Mouse (Mus musculus) liver, adult 2 months (tissue): ENCODE measurements at regions not wholly inside any gene's neighbourhood (a gene's known extent, or its start where the extent isn't known, plus 50 kb on each side); places are given as distances from the start of the nearest gene placed in this dataset.

Source experiments
- DNase-seq: peaks from one replicate; pipeline ENCODE4 v3.0.0-alpha.2; 2011; ENCODE audit warnings: low read depth, low spot score; ENCODE audit errors: extremely low read depth
- H3K27ac ChIP-seq: fragments of 200-500 bp; replicated peaks from 2 replicates; pipeline ENCODE4 v1.5.1; 2012; ENCODE audit warnings: low read depth, mild to moderate bottlenecking, control low read depth, inconsistent platforms, low read length; ENCODE audit not compliant: insufficient read depth
- H3K27me3 ChIP-seq: fragments of 200-500 bp; 2 replicates; pipeline ENCODE4 v1.6.1; 2012; ENCODE audit warnings: mild to moderate bottlenecking, moderate library complexity, low read length, inconsistent platforms; ENCODE audit not compliant: control insufficient read depth, insufficient read depth
- H3K36me3 ChIP-seq: fragments of 200-500 bp; 2 replicates; pipeline ENCODE4 v1.6.1; 2012; ENCODE audit warnings: low read length, inconsistent platforms; ENCODE audit not compliant: control insufficient read depth, insufficient read depth
- H3K4me1 ChIP-seq: fragments of 200-500 bp; 2 replicates; pipeline ENCODE4 v1.6.1; 2011; ENCODE audit warnings: low read length; ENCODE audit not compliant: control insufficient read depth, insufficient read depth
- H3K4me3 ChIP-seq: fragments of 200-500 bp; 2 replicates; pipeline ENCODE4 v1.5.1; 2011; ENCODE audit warnings: low read depth, mild to moderate bottlenecking, control low read depth, low read length, moderate library complexity; ENCODE audit not compliant: insufficient read depth
- H3K79me2 ChIP-seq: fragments of 200-500 bp; 2 replicates; pipeline ENCODE4 v1.6.1; 2012; ENCODE audit warnings: inconsistent platforms, mild to moderate bottlenecking, low read length, moderate library complexity; ENCODE audit not compliant: control insufficient read depth, insufficient read depth
- H3K9ac ChIP-seq: fragments of 200-500 bp; 2 replicates; pipeline ENCODE4 v1.6.1; 2012; ENCODE audit warnings: low read depth, mild to moderate bottlenecking, control low read depth, inconsistent platforms, low read length
- CTCF ChIP-seq: fragments of 200-500 bp; IDR thresholded peaks from 2 replicates; pipeline ENCODE4 v1.5.1; 2011; ENCODE audit warnings: low read depth, low read length, control low read depth
- POLR2A ChIP-seq: fragments of 200-500 bp; IDR thresholded peaks from 2 replicates; pipeline ENCODE4 v1.6.1; 2011; ENCODE audit warnings: low read length, control low read depth; ENCODE audit not compliant: insufficient read depth; ENCODE audit errors: extremely low read depth
- WGBS: fragments of 180-500 bp; shearing (Covaris S2); methylation state at CpG from one replicate; pipeline ENCODE4 v1.1.7; 2018; 5-methylcytosine and 5-hydroxymethylcytosine counted together

DNA sequence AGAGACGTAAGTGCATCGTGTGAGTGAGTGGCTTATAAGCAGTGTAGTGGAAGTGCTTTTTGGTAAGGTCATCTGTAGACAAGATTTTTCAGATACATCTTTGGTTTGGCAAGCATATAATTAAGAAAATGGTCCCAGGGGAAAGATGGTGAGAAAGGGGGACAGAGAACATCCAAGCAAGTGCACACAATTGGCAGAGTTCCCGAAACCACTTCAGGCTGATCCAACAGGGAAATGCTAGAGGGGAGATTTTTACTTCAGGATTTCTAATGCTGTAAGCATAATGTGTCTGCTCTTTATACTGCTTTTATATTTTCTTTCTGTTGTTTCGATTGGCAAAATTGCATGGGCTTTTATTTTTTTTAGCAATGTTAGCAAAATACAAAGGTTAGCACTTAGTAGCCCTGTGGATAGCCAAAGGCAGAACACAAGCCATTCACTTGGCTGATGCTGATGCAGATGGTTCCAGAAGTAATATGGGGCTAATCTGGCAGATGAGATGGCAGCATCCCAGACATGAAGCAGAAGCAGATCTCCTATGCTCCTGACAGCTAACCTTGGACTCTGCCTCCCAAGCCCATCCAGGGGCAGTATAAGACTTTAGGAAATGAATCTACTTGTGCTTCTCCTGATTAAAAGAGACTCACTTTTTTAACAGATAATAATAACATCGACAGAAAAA, 3782.0 kb upstream of the Gm7489 start:
- no peaks in the 10 kb centered on the region for H3K36me3 ChIP-seq
- H3K27me3 ChIP-seq = no peaks in the 10 kb centered on the region
- H3K4me3 ChIP-seq = no peak overlapping the region
- no peak for DNase-seq
- H3K4me1 ChIP-seq = no peaks in the 10 kb centered on the region
- WGBS = 74% methylated on average over 5 of the region's 5 CpGs
- TF ChIP-seq CTCF (no peak), POLR2A (no peak)
- H3K9ac ChIP-seq = no peak overlapping the region
- H3K27ac ChIP-seq = no peak overlapping the region
- no peaks in the 10 kb centered on the region for H3K79me2 ChIP-seq

- no peaks in the 10 kb centered on the region for H3K27me3 ChIP-seq
- H3K79me2 ChIP-seq = no peaks in the 10 kb centered on the region
- 71% methylated on average over 3 of the region's 3 CpGs for WGBS
- DNase-seq = peak; percentile 19
- no peak overlapping the region for H3K9ac ChIP-seq
- no peak for TF ChIP-seq CTCF
- no peak for TF ChIP-seq POLR2A
- H3K36me3 ChIP-seq = no peaks in the 10 kb centered on the region
- no peak overlapping the region for H3K4me3 ChIP-seq
- H3K27ac ChIP-seq = no peak overlapping the region
- no peaks in the 10 kb centered on the region for H3K4me1 ChIP-seq
Measured at GRCm38 (mm10) chr15:50108913-50109312, 3775.8 kb upstream of the Gm7489 start.

DNA sequence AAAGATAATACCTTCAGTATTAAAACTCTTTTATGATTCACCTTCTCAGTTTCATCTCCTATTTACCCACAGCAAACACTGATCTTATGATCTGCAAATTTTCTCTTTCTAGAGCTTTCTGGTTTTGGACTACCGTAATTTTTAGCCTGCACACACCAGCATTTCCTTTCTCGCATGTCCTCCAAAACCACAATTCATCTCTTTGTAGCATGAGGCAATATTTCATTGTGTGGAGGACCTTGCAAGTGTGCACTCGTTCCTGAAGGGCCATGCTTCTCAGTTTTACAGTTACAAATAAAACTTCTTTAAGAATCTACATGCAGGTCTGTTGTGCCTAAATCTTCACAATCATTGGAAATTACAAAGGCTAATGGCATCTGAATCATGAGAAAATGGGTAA, 3730.8 kb upstream of the Gm7489 start:
- H3K4me3 ChIP-seq = no peak overlapping the region
- H3K27me3 ChIP-seq = no peaks in the 10 kb centered on the region
- no peaks in the 10 kb centered on the region for H3K4me1 ChIP-seq
- H3K27ac ChIP-seq = no peak overlapping the region
- no peaks in the 10 kb centered on the region for H3K79me2 ChIP-seq
- TF ChIP-seq POLR2A = no peak
- no peak for TF ChIP-seq CTCF
- no peak for DNase-seq
- WGBS = 72% methylated on average over 3 of the region's 3 CpGs
- H3K9ac ChIP-seq = no peak overlapping the region
- no peaks in the 10 kb centered on the region for H3K36me3 ChIP-seq

DNA sequence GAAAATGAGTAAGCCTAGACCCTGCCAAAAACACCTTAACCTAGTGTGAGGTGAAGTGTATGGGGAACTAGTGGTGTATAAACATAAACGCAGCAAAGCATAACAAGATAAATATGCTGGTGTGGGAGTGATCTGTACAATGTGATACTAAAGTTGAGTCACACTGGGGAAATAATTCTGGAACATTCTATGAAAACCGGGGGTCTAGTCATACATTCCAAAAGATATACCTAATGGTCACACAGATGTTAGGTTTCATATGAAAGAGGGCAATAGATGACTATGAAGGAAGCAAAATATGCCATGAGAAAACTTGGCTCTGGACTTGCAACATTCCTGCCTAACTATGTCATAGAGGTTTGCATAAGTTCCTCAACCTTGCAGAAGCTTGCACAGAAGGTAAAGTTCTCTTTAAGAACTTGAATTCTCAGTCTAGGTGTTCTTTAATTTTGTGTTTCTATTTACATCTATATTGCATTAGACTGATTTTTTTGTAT, 3712.4 kb upstream of the Gm7489 start:
- WGBS = 77% methylated on average over 2 of the region's 2 CpGs
- DNase-seq = no peak
- H3K27me3 ChIP-seq = no peaks in the 10 kb centered on the region
- H3K9ac ChIP-seq = no peak overlapping the region
- TF ChIP-seq POLR2A = no peak
- TF ChIP-seq CTCF = no peak
- H3K4me1 ChIP-seq = no peaks in the 10 kb centered on the region
- no peak overlapping the region for H3K4me3 ChIP-seq
- H3K27ac ChIP-seq = no peak overlapping the region
- H3K36me3 ChIP-seq = no peaks in the 10 kb centered on the region
- no peaks in the 10 kb centered on the region for H3K79me2 ChIP-seq

- no peaks in the 10 kb centered on the region for H3K79me2 ChIP-seq
- no peaks in the 10 kb centered on the region for H3K4me1 ChIP-seq
- H3K27ac ChIP-seq = no peak overlapping the region
- no peak overlapping the region for H3K4me3 ChIP-seq
- H3K9ac ChIP-seq = no peak overlapping the region
- no peak for DNase-seq
- WGBS = 80% methylated on average over 1 of the region's 1 CpGs
- TF ChIP-seq POLR2A (no peak), CTCF (no peak)
- no peaks in the 10 kb centered on the region for H3K36me3 ChIP-seq
- H3K27me3 ChIP-seq = no peaks in the 10 kb centered on the region
Measured at GRCm38 (mm10) chr15:50183185-50183584, 3701.5 kb upstream of the Gm7489 start.
